ENCODE assay signal across 8 mouse cellular contexts in the genomic region with DNA sequence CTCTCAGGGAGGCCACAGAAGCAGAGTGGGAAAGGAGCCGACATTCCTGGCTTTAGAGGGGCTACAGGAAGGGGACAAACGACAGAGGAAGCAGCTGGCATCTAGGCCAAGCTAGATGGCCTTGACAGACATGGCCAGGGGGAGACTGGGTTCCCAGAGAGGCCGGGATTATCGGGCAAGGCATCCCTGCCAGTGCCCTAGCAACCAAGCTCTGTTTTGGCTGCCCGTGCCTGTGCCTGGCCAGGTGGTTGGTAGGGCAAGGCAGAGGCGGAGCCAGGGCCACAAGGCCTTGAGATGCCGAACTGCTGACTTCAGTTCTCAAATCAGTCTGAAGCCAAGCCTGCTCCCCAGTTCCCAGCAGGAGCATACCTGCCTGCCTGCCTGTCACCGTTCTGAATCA.
DNase-seq lines count a peak whose midpoint lies in the region.
"Had no signal": no experiment of that assay in that cellular context is flagged by ENCODE, and none has a peak within 500 bp of the region (broad histone marks: within the 10 kb centered on the region; RNA-seq: fewer than 3 reads in every experiment).

No protein-coding gene starts in this region.

- WGBS in heart, embryonic 10.5 days, result 52% methylated on average over 8 of the region's 8 CpGs

- H3K27ac ChIP-seq in heart, embryonic 10.5 days, result peak overlapping the region; percentile 32

- peak; percentile 55 for DNase-seq in left cerebral cortex, postnatal 4 days
- no peak for DNase-seq in left cerebral cortex, postnatal 25 days (ENCODE audit: low spot score in 2 of 2)
- peak; percentile 43 for DNase-seq in cerebellum, adult 9-11 months
- DNase-seq in heart, embryonic 10.5 days (ENCODE audit: low spot score), result no peak
- peak; percentile 73 for DNase-seq in lung, postnatal 36 days
- DNase-seq in spleen, postnatal 36 days (ENCODE audit: low spot score in 2 of 2), result no peak
- no peak for DNase-seq in layer of hippocampus, adult 9-10 months (ENCODE audit: low spot score)
- DNase-seq: kidney, postnatal 10 days had no signal

- peaks cover 46% of the 10 kb centered on the region for H3K4me1 ChIP-seq in heart, embryonic 10.5 days

- H3K36me3 ChIP-seq in heart, embryonic 10.5 days, result no peaks in the 10 kb centered on the region

- H3K27me3 ChIP-seq in heart, embryonic 10.5 days (ENCODE audit: insufficient read depth, poor library complexity, severe bottlenecking), result peaks cover 25% of the 10 kb centered on the region; the same call in 1 of the 2 replicates

- H3K9me3 ChIP-seq in heart, embryonic 10.5 days, result no peaks in the 10 kb centered on the region

- intact Hi-C loops in left cerebral cortex, postnatal 4 days (cut with DNase I), result no loop called here
- intact Hi-C loops in left cerebral cortex, postnatal 25 days (cut with DNase I), result no loop called here

- no peak overlapping the region for H3K4me3 ChIP-seq in heart, embryonic 10.5 days

Comparison
In these comparisons a context has a peak if more than half of its experiments do, and no peak if none do; other contexts are left out.
1. DNase-seq: peak in left cerebral cortex, postnatal 4 days (single experiment), cerebellum, adult 9-11 months (single experiment) and lung, postnatal 36 days (single experiment); none in left cerebral cortex, postnatal 25 days (0 of 2), heart, embryonic 10.5 days (single experiment), spleen, postnatal 36 days (0 of 2) and layer of hippocampus, adult 9-10 months (single experiment).